Mouse (Mus musculus) kidney, embryonic 14.5 days (tissue): Measurements from ENCODE around the gene Tm9sf2. TPM values are rescaled to one million over a fixed set of nuclear protein-coding genes. Genes with fewer than 3 reads are reported as not detected.

ENCODE experiments used
- ATAC-seq: fragments of 200-750 bp; cut with Nextera tagmentation; 2 replicates; pipeline ENCODE4 v1.8.0; 2017; ENCODE audit warnings: moderate number of reproducible peaks, mild to moderate bottlenecking, moderate TSS enrichment, moderate library complexity; ENCODE audit not compliant: low FRiP score, low TSS enrichment
- H3K27ac ChIP-seq: fragments of 300-500 bp; sonication (generic); 2 replicates; pipeline ENCODE4 v1.5.1; 2014; ENCODE audit warnings: low read depth, mild to moderate bottlenecking, low read length, moderate library complexity, mixed read lengths
- H3K27me3 ChIP-seq: fragments of 300-500 bp; sonication (generic); 2 replicates; pipeline ENCODE4 v1.6.1; 2014; ENCODE audit warnings: mild to moderate bottlenecking, low read length; ENCODE audit not compliant: control insufficient read depth, insufficient read depth
- H3K36me3 ChIP-seq: fragments of 300-500 bp; sonication (generic); 2 replicates; pipeline ENCODE4 v1.6.1; 2014; ENCODE audit warnings: low read length, mixed read lengths; ENCODE audit not compliant: control insufficient read depth, insufficient read depth
- H3K4me1 ChIP-seq: fragments of 300-500 bp; sonication (generic); 2 replicates; pipeline ENCODE4 v1.6.1; 2014; ENCODE audit warnings: low read length, mixed read lengths; ENCODE audit not compliant: control insufficient read depth, insufficient read depth
- H3K4me2 ChIP-seq: fragments of 300-500 bp; sonication (generic); replicated peaks from 2 replicates; pipeline ENCODE4 v1.6.1; 2014; ENCODE audit warnings: low read depth, mild to moderate bottlenecking, low read length
- H3K4me3 ChIP-seq: fragments of 300-500 bp; sonication (generic); 2 replicates; pipeline ENCODE4 v1.5.1; 2014; ENCODE audit warnings: mild to moderate bottlenecking, low read length
- H3K9ac ChIP-seq: fragments of 300-500 bp; sonication (generic); 2 replicates; pipeline ENCODE4 v1.6.1; 2014; ENCODE audit warnings: low read depth, mild to moderate bottlenecking, low read length, moderate library complexity
- H3K9me3 ChIP-seq: fragments of 300-500 bp; sonication (generic); 2 replicates; pipeline ENCODE4 v1.6.1; 2016; ENCODE audit warnings: low read length; ENCODE audit not compliant: control insufficient read depth
- WGBS: fragments of 180-500 bp; shearing (Covaris S2); extraction: QIAGEN DNeasy Blood & Tissue Kit; methylation state at CpG from one replicate; pipeline ENCODE4 v1.1.7; 2014; 5-methylcytosine and 5-hydroxymethylcytosine counted together
- polyA plus RNA-seq: library from polyadenylated mRNA; unstranded; fragments of >200 nt; fragmentation: Nextera tagmentation; extraction: Ambion mirVana; gene quantifications from 2 replicates; pipeline ENCODE4 v1.2.1, GENCODE M21; 2014

The Tm9sf2 gene
- polyA plus RNA-seq, 1 experiment from 2014 or later, result 173 TPM

DNA sequence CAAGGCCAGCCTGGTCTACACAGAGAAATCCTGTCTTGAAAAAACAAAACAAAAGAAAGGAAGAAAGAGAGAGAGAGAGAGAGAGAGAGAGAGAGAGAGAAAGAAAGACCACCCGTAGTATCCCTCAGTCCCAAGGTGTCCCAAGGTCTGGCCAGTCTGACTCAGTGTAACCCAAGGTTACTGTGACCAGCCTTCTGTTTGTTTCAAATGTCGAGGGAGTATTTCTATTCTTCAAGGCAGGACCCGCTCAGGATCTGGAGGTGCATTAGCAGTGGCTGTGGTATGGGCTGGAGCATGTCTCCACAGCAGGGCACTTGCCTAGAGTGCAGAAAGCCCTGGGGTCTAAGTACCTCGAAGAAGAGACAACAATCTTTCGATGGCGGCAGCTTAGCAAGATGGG lies 90.0 kb downstream of the Tm9sf2 start:
- H3K4me3 ChIP-seq, result no peak overlapping the region
- no peaks in the 10 kb centered on the region for H3K36me3 ChIP-seq
- WGBS, result 85% methylated on average over 6 of the region's 6 CpGs

DNA sequence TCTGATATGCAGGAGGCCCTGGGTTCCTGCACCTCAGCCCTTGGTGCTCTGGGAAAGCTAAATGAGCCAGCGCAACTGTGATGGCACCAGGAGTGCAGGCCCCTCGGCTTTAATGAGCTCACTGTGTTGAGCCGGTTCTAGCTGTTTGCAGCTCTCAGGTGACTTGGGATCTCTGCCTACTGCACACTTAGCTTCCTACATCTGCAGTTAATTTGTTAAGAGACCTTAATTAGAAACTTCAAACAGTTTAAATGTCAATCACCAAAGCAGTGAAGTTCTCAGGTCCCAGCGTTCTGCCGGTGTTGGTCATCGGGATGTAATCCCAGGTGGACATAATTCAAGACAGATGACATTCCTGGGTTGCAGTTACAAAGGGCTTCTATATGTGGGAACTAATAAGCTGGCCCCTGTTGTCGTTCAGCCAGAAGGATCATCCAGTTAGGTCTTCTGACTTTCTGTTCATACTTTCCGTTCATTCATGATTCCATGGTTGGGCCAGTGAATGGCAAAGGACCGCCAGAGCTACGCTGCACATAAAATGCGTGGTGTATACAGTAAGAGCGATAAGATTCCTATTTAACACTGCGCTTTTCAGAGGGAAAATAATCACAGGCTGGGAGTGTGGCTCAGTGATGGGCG lies 93.5 kb downstream of the Tm9sf2 start:
- no peak overlapping the region for H3K4me2 ChIP-seq
- no peak overlapping the region for H3K9ac ChIP-seq
- no peaks in the 10 kb centered on the region for H3K9me3 ChIP-seq
- no peaks in the 10 kb centered on the region for H3K27me3 ChIP-seq
- no peaks in the 10 kb centered on the region for H3K4me1 ChIP-seq
- no peak for ATAC-seq
- no peak overlapping the region for H3K4me3 ChIP-seq
- no peak overlapping the region for H3K27ac ChIP-seq
- H3K36me3 ChIP-seq, result no peaks in the 10 kb centered on the region
- WGBS, result 66% methylated on average over 14 of the region's 14 CpGs

More for the DNA sequence above, 90.0 kb downstream of the Tm9sf2 start:
- H3K9me3 ChIP-seq, result no peaks in the 10 kb centered on the region
- H3K27ac ChIP-seq, result no peak overlapping the region
- H3K9ac ChIP-seq, result no peak overlapping the region
- no peak for ATAC-seq
- no peaks in the 10 kb centered on the region for H3K27me3 ChIP-seq
- no peak overlapping the region for H3K4me2 ChIP-seq
- no peaks in the 10 kb centered on the region for H3K4me1 ChIP-seq

- H3K36me3 ChIP-seq, result no peaks in the 10 kb centered on the region
- H3K27me3 ChIP-seq, result no peaks in the 10 kb centered on the region
- no peaks in the 10 kb centered on the region for H3K9me3 ChIP-seq
- WGBS, result 69% methylated on average over 5 of the region's 5 CpGs
- H3K4me1 ChIP-seq, result no peaks in the 10 kb centered on the region
- no peak overlapping the region for H3K27ac ChIP-seq
- no peak overlapping the region for H3K4me3 ChIP-seq
- no peak for ATAC-seq
- no peak overlapping the region for H3K4me2 ChIP-seq
- no peak overlapping the region for H3K9ac ChIP-seq
Measured at GRCm38 (mm10) chr14:122209177-122209576, 102.3 kb downstream of the Tm9sf2 start.

Other genes with a start within 250 kb of the Tm9sf2 start
- 49.4 and 78.2 TPM in 2 replicates for gene Ubac2, start 228.4 kb upstream of the Tm9sf2 start, polyA plus RNA-seq
- gene Gpr18, start 191.3 kb upstream of the Tm9sf2 start, polyA plus RNA-seq, result 0.17 and 0.42 TPM in 2 replicates
- 3.9 and 4.0 TPM in 2 replicates for gene Gpr183, start 141.8 kb upstream of the Tm9sf2 start, polyA plus RNA-seq
- not detected in 2 replicates for gene Timm8a2, start 72.4 kb upstream of the Tm9sf2 start, polyA plus RNA-seq
- gene Clybl, start 74.7 kb downstream of the Tm9sf2 start, polyA plus RNA-seq, result 29.0 and 30.3 TPM in 2 replicates